Mouse (Mus musculus): ENCODE results near the gene Snap47. TPM values are rescaled to one million over a fixed set of nuclear protein-coding genes. Genes with fewer than 3 reads are reported as not detected.

The Snap47 gene
- total and polyA plus RNA-seq, 3 experiments: 95.9 to 102 (median 101) TPM

DNA sequence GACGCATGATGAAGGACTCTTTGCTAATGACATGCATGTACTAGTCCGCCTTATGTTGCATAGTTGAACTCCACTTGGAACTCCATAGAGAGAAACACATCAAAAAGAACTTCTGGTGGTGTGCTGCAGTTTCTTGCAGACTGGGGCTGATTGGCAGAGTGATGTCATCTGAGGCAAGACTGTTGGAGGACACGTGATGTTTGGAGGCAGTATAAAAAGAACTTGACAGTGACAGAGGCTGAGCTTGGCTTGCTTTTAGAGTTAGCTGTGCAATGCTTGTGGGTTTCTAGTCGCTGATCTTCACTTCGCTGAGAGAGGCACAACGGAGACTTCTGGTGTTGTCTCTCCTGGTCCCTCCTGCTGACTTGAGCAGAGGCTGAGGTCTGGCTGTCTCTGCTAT, 26.3 kb upstream of the Snap47 start:
- in situ Hi-C loops (cut with MboI; ENCODE audit: low pct_ligation_motif_present, low pct_unique_long_range_greater_than_20kb, low sequenced_read_pairs) (no loop called here), dilution Hi-C loops (cut with MboI; ENCODE audit: extremely low pct_ligation_motif_present, extremely low pct_unique_long_range_greater_than_20kb, low sequenced_read_pairs) (no loop called here)
- DNase-seq (ENCODE audit: extremely low read depth): no peak
- Histone ChIP-seq H3K4me2 (ENCODE audit: insufficient read depth, low read depth, poor library complexity, severe bottlenecking) (no peak overlapping the region), H3K27me3 (replicated peaks) (peaks cover 12% of the 10 kb centered on the region), H3K36me3 (replicated peaks in 1 of 2; ENCODE audit: control insufficient read depth in 1 of 2, insufficient read depth in 1 of 2, low read length in 1 of 2) (no peaks in the 10 kb centered on the region), H3K9me3 (replicated peaks; ENCODE audit: low read length) (no peaks in the 10 kb centered on the region), H3K27ac (ENCODE audit: insufficient read depth, low read depth) (no peak overlapping the region), H3K4me1 (ENCODE audit: control insufficient read depth in 1 of 2, insufficient read depth in 2 of 2) (peaks cover 0 to 3% of the 10 kb centered on the region in 2 experiments; a peak in 1 of 4 replicates), H3K79me2 (replicated peaks; ENCODE audit: control insufficient read depth, extremely low read depth, insufficient read depth, poor library complexity, severe bottlenecking) (no peaks in the 10 kb centered on the region), H3K9ac (ENCODE audit: insufficient read depth, low read depth) (no peak overlapping the region), H3K4me3 (replicated peaks in 1 of 3; ENCODE audit: low read depth in 2 of 3, low read length in 2 of 3, poor library complexity in 1 of 3) (no peak overlapping the region)
- peak; percentile 45 for TF ChIP-seq USF1 (IDR thresholded peaks at IDR 0.05; ENCODE audit: low read depth, low read length)
- no peak for TF ChIP-seq CHD1 (IDR thresholded peaks at IDR 0.05; ENCODE audit: low read depth, low read length)

DNA sequence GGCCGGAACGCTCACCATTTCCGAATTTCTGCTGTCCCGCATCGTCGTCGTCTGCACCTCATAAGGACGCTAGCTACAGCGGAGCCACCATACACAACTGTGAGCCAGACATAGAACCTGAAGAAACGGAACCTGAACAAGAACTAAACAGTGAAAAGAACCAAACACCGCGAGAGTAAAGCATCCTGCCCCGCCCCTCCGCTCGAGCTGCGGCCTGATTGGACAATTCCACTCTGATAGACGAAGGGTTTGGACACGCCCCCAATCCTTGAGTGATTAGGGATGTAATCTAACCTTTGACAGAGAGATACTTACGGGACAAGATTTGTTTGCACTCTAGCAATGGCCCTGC, 21.3 kb upstream of the Snap47 start, which contains the start of gene Zfp867:
TSS of gene Zfp867 (minus strand) at position 149 of the 352 bp plus-strand sequence.
- Histone ChIP-seq H3K4me2 (ENCODE audit: insufficient read depth, low read depth, poor library complexity, severe bottlenecking) (peak within 1 kb of the TSS; percentile 95), H3K27ac (ENCODE audit: insufficient read depth, low read depth) (peak within 1 kb of the TSS; percentile 44), H3K9me3 (replicated peaks; ENCODE audit: low read length) (no peaks in the 10 kb centered on the region), H3K36me3 (replicated peaks in 1 of 2; ENCODE audit: control insufficient read depth in 1 of 2, insufficient read depth in 1 of 2, low read length in 1 of 2) (peaks cover 0 to 8% of the 10 kb centered on the region in 2 experiments), H3K9ac (ENCODE audit: insufficient read depth, low read depth) (peak within 1 kb of the TSS; percentile 89), H3K79me2 (replicated peaks; ENCODE audit: control insufficient read depth, extremely low read depth, insufficient read depth, poor library complexity, severe bottlenecking) (peaks cover 8% of the 10 kb centered on the region; the same call in 1 of the 2 replicates), H3K27me3 (replicated peaks) (peaks cover 7% of the 10 kb centered on the region), H3K4me3 (replicated peaks in 1 of 3; ENCODE audit: low read depth in 2 of 3, low read length in 2 of 3, poor library complexity in 1 of 3) (peak within 1 kb of the TSS; percentile 83 to 97 (median 83)), H3K4me1 (ENCODE audit: control insufficient read depth in 1 of 2, insufficient read depth in 2 of 2) (peaks cover 3 to 16% of the 10 kb centered on the region in 2 experiments; a peak in 3 of 4 replicates)
- in situ Hi-C loops (cut with MboI; ENCODE audit: low pct_ligation_motif_present, low pct_unique_long_range_greater_than_20kb, low sequenced_read_pairs): no loop called here
- peak; percentile 98 for DNase-seq (ENCODE audit: extremely low read depth)
- peak; percentile 78 for TF ChIP-seq ZMIZ1 (IDR thresholded peaks at IDR 0.05; ENCODE audit: low read depth, low read length)
- no peak for TF ChIP-seq UBTF (IDR thresholded peaks at IDR 0.05; ENCODE audit: low read depth, low read length)
- TF ChIP-seq POLR2AphosphoS2 (IDR thresholded peaks at IDR 0.05; ENCODE audit: low read depth, low read length): peak; percentile 74; the same call in 1 of the 2 replicates
- TF ChIP-seq CTCF (conservative IDR thresholded peaks at IDR 0.05 in 1 of 2, IDR thresholded peaks at IDR 0.05 in 1 of 2; ENCODE audit: low read depth in 2 of 2, low read length in 2 of 2): no peak
- peak; percentile 56 for TF ChIP-seq HCFC1 (IDR thresholded peaks at IDR 0.05; ENCODE audit: low read depth, low read length)
- TF ChIP-seq KAT2A (IDR thresholded peaks at IDR 0.05; ENCODE audit: insufficient replicate concordance, low read length): no peak
- TF ChIP-seq ELF1 (IDR thresholded peaks at IDR 0.05; ENCODE audit: low read depth, low read length): peak; percentile 30; the same call in 1 of the 2 replicates
- peak; percentile 32; the same call in 1 of the 2 replicates for TF ChIP-seq MXI1 (IDR thresholded peaks at IDR 0.05; ENCODE audit: low read depth, low read length)
- no peak for TF ChIP-seq BHLHE40 (IDR thresholded peaks at IDR 0.05; ENCODE audit: low read depth, low read length)
- no peak for TF ChIP-seq PAX5 (IDR thresholded peaks at IDR 0.05; ENCODE audit: low read length)
- peak; percentile 98 for TF ChIP-seq CHD2 (IDR thresholded peaks at IDR 0.05; ENCODE audit: low read length)
- TF ChIP-seq RAD21 (IDR thresholded peaks at IDR 0.05; ENCODE audit: low read depth, low read length): no peak
- TF ChIP-seq NELFE (IDR thresholded peaks at IDR 0.05; ENCODE audit: low read depth, low read length): peak; percentile 97
- TF ChIP-seq TBP (conservative IDR thresholded peaks at IDR 0.05; ENCODE audit: low read depth, low read length): peak; percentile 94
- peak; percentile 96 for TF ChIP-seq POLR2A (IDR thresholded peaks at IDR 0.05; ENCODE audit: low read depth, low read length)
- no peak for TF ChIP-seq ZC3H11A (IDR thresholded peaks at IDR 0.05; ENCODE audit: low read depth, low read length)
- TF ChIP-seq TCF12 (IDR thresholded peaks at IDR 0.05; ENCODE audit: low read depth, low read length): peak; percentile 76
- peak; percentile 64; the same call in 1 of the 2 replicates for TF ChIP-seq SIN3A (IDR thresholded peaks at IDR 0.05; ENCODE audit: low read length)
- dilution Hi-C loops (cut with MboI; ENCODE audit: extremely low pct_ligation_motif_present, extremely low pct_unique_long_range_greater_than_20kb, low sequenced_read_pairs): no loop called here

Measured in CH12.LX (cell line).